Mouse (Mus musculus): ENCODE data around the gene Zmynd10. TPM values are rescaled to one million over a fixed set of nuclear protein-coding genes. Genes with fewer than 3 reads are reported as not detected.

Gene Zmynd10
- polyA plus RNA-seq, 1 experiment from 2014 or later = 1.7 TPM

- Histone ChIP-seq H3K36me3 (peaks cover 61% of the 10 kb centered on the region), H3K27ac (no peak overlapping the region), H3K27me3 (no peaks in the 10 kb centered on the region), H3K9me3 (no peaks in the 10 kb centered on the region), H3K4me3 (replicated peaks) (peak overlapping the region; percentile 60), H3K9ac (replicated peaks) (no peak overlapping the region; the same call in 1 of the 2 replicates), H3K4me1 (replicated peaks) (peaks cover 39% of the 10 kb centered on the region), H3K4me2 (peak overlapping the region; percentile 83)
- WGBS = 32% methylated on average over 10 of the region's 10 CpGs
- no peak for ATAC-seq (ENCODE audit: insufficient number of reproducible peaks, insufficient read depth, low FRiP score, low TSS enrichment, low read depth)
Measured at GRCm38 (mm10) chr9:107541005-107541404, 6.1 kb upstream of the Zmynd10 start.

- ATAC-seq (ENCODE audit: insufficient number of reproducible peaks, insufficient read depth, low FRiP score, low TSS enrichment, low read depth) = peak; percentile 76
- no peak within 1 kb of the TSS for H3K27ac ChIP-seq
Measured at GRCm38 (mm10) chr9:107541474-107542351, 5.4 kb upstream of the Zmynd10 start, which contains the start of the genes Cyb561d2 and Nprl2. Gene Cyb561d2, minus strand, starts transcription at chr9:107542193. Gene Nprl2, plus strand, starts transcription at chr9:107542226.

GRCm38 (mm10) chr9:107542352-107542686 is 4.8 kb upstream of the Zmynd10 start:
- Histone ChIP-seq H3K36me3 (peaks cover 52% of the 10 kb centered on the region), H3K4me2 (peak overlapping the region; percentile 83), H3K9ac (replicated peaks) (peak overlapping the region; percentile 57), H3K27me3 (no peaks in the 10 kb centered on the region), H3K4me3 (replicated peaks) (peak overlapping the region; percentile 60), H3K9me3 (no peaks in the 10 kb centered on the region), H3K27ac (no peak overlapping the region), H3K4me1 (replicated peaks) (peaks cover 39% of the 10 kb centered on the region)
- under 1% methylated on average over 11 of the region's 11 CpGs for WGBS
- peak; percentile 17; the same call in 1 of the 2 replicates for ATAC-seq (ENCODE audit: insufficient number of reproducible peaks, insufficient read depth, low FRiP score, low TSS enrichment, low read depth)

More at GRCm38 (mm10) chr9:107541474-107542351, 5.4 kb upstream of the Zmynd10 start, which contains the start of the genes Cyb561d2 and Nprl2:
- H3K36me3 ChIP-seq = peaks cover 58% of the 10 kb centered on the region
- peak within 1 kb of the TSS; percentile 57 for H3K9ac ChIP-seq (replicated peaks)
- H3K4me1 ChIP-seq (replicated peaks) = peaks cover 39% of the 10 kb centered on the region
- no peaks in the 10 kb centered on the region for H3K27me3 ChIP-seq
- H3K4me3 ChIP-seq (replicated peaks) = peak within 1 kb of the TSS; percentile 60
- H3K4me2 ChIP-seq = peak within 1 kb of the TSS; percentile 83
- no peaks in the 10 kb centered on the region for H3K9me3 ChIP-seq
- under 1% methylated on average over 46 of the region's 46 CpGs for whole genome bisulfite sequencing

- no peaks in the 10 kb centered on the region for H3K27me3 ChIP-seq
- H3K4me3 ChIP-seq (replicated peaks) = peak overlapping the region; percentile 60
- H3K4me1 ChIP-seq (replicated peaks) = peaks cover 40% of the 10 kb centered on the region
- H3K9ac ChIP-seq (replicated peaks) = peak overlapping the region; percentile 57
- no peak for ATAC-seq (ENCODE audit: insufficient number of reproducible peaks, insufficient read depth, low FRiP score, low TSS enrichment, low read depth)
- no peak overlapping the region for H3K27ac ChIP-seq
- H3K36me3 ChIP-seq = peaks cover 48% of the 10 kb centered on the region
- no peaks in the 10 kb centered on the region for H3K9me3 ChIP-seq
- H3K4me2 ChIP-seq = peak overlapping the region; percentile 83
- 36% methylated on average over 8 of the region's 8 CpGs for WGBS
Measured at GRCm38 (mm10) chr9:107542721-107543120, 4.4 kb upstream of the Zmynd10 start.

- ATAC-seq (ENCODE audit: insufficient number of reproducible peaks, insufficient read depth, low FRiP score, low TSS enrichment, low read depth) = no peak
- H3K4me2 ChIP-seq = peak overlapping the region; percentile 83; the same call in 1 of the 2 replicates
- H3K27ac ChIP-seq = no peak overlapping the region
- no peaks in the 10 kb centered on the region for H3K27me3 ChIP-seq
- no peak overlapping the region for H3K9ac ChIP-seq (replicated peaks)
- 0 out of 2 replicates have a peak overlapping the region, but pooled peaks have one; percentile 60 for H3K4me3 ChIP-seq (replicated peaks)
- WGBS = 84% methylated on average over 11 of the region's 11 CpGs
- H3K9me3 ChIP-seq = no peaks in the 10 kb centered on the region
- peaks cover 43% of the 10 kb centered on the region for H3K36me3 ChIP-seq
- peaks cover 42% of the 10 kb centered on the region for H3K4me1 ChIP-seq (replicated peaks)
Measured at GRCm38 (mm10) chr9:107543299-107543698, 3.8 kb upstream of the Zmynd10 start.

GRCm38 (mm10) chr9:107544196-107544700 is 2.9 kb upstream of the Zmynd10 start:
- Histone ChIP-seq H3K4me3 (replicated peaks) (no peak overlapping the region), H3K36me3 (peaks cover 33% of the 10 kb centered on the region), H3K9ac (replicated peaks) (no peak overlapping the region), H3K4me2 (no peak overlapping the region), H3K4me1 (replicated peaks) (peaks cover 42% of the 10 kb centered on the region), H3K27me3 (0 out of 2 replicates have a peak, but pooled peaks cover 1% of the 10 kb centered on the region), H3K9me3 (no peaks in the 10 kb centered on the region), H3K27ac (no peak overlapping the region)
- ATAC-seq (ENCODE audit: insufficient number of reproducible peaks, insufficient read depth, low FRiP score, low TSS enrichment, low read depth) = no peak
- WGBS = 93% methylated on average over 17 of the region's 17 CpGs

GRCm38 (mm10) chr9:107544729-107545128 is 2.4 kb upstream of the Zmynd10 start:
- no peak for ATAC-seq (ENCODE audit: insufficient number of reproducible peaks, insufficient read depth, low FRiP score, low TSS enrichment, low read depth)
- no peak overlapping the region for H3K4me2 ChIP-seq
- no peaks in the 10 kb centered on the region for H3K9me3 ChIP-seq
- peaks cover 28% of the 10 kb centered on the region for H3K36me3 ChIP-seq
- no peak overlapping the region for H3K4me3 ChIP-seq (replicated peaks)
- no peak overlapping the region for H3K9ac ChIP-seq (replicated peaks)
- peaks cover 42% of the 10 kb centered on the region for H3K4me1 ChIP-seq (replicated peaks)
- WGBS = 90% methylated on average over 12 of the region's 12 CpGs
- 0 out of 2 replicates have a peak, but pooled peaks cover 4% of the 10 kb centered on the region for H3K27me3 ChIP-seq
- H3K27ac ChIP-seq = no peak overlapping the region

- H3K9me3 ChIP-seq = no peaks in the 10 kb centered on the region
- H3K27me3 ChIP-seq = peaks cover 6% of the 10 kb centered on the region; the same call in 1 of the 2 replicates
- 83% methylated on average over 10 of the region's 10 CpGs for WGBS
- H3K36me3 ChIP-seq = peaks cover 24% of the 10 kb centered on the region
- ATAC-seq (ENCODE audit: insufficient number of reproducible peaks, insufficient read depth, low FRiP score, low TSS enrichment, low read depth) = no peak
- H3K9ac ChIP-seq (replicated peaks) = no peak overlapping the region
- no peak overlapping the region for H3K27ac ChIP-seq
- H3K4me2 ChIP-seq = no peak overlapping the region
- no peak overlapping the region for H3K4me3 ChIP-seq (replicated peaks)
- H3K4me1 ChIP-seq (replicated peaks) = peaks cover 42% of the 10 kb centered on the region
Measured at GRCm38 (mm10) chr9:107545199-107545598, 1.9 kb upstream of the Zmynd10 start.

- Histone ChIP-seq H3K9me3 (no peaks in the 10 kb centered on the region), H3K4me2 (0 out of 2 replicates have a peak overlapping the region, but pooled peaks have one; percentile 13), H3K9ac (replicated peaks) (no peak overlapping the region), H3K27ac (no peak overlapping the region), H3K36me3 (peaks cover 24% of the 10 kb centered on the region), H3K27me3 (peaks cover 10% of the 10 kb centered on the region; the same call in 1 of the 2 replicates), H3K4me1 (replicated peaks) (peaks cover 44% of the 10 kb centered on the region), H3K4me3 (replicated peaks) (no peak overlapping the region)
- 6% methylated on average over 3 of the region's 3 CpGs for WGBS
- no peak for ATAC-seq (ENCODE audit: insufficient number of reproducible peaks, insufficient read depth, low FRiP score, low TSS enrichment, low read depth)
Measured at GRCm38 (mm10) chr9:107545602-107546001, 1.5 kb upstream of the Zmynd10 start.

- H3K27ac ChIP-seq = no peak overlapping the region; the same call in 1 of the 2 replicates
- H3K27me3 ChIP-seq = peaks cover 13% of the 10 kb centered on the region; the same call in 1 of the 2 replicates
- H3K9ac ChIP-seq (replicated peaks) = no peak overlapping the region
- H3K4me1 ChIP-seq (replicated peaks) = peaks cover 53% of the 10 kb centered on the region
- H3K4me3 ChIP-seq (replicated peaks) = no peak overlapping the region
- no peak for ATAC-seq (ENCODE audit: insufficient number of reproducible peaks, insufficient read depth, low FRiP score, low TSS enrichment, low read depth)
- 77% methylated on average over 5 of the region's 5 CpGs for WGBS
- no peaks in the 10 kb centered on the region for H3K9me3 ChIP-seq
- H3K4me2 ChIP-seq = no peak overlapping the region
- H3K36me3 ChIP-seq = peaks cover 24% of the 10 kb centered on the region
Measured at GRCm38 (mm10) chr9:107547957-107548356, 859 bp downstream of the Zmynd10 start.

GRCm38 (mm10) chr9:107548820-107549219 is 1.7 kb downstream of the Zmynd10 start:
- peaks cover 17% of the 10 kb centered on the region for H3K36me3 ChIP-seq
- H3K4me1 ChIP-seq (replicated peaks) = peaks cover 58% of the 10 kb centered on the region
- peaks cover 13% of the 10 kb centered on the region; the same call in 1 of the 2 replicates for H3K27me3 ChIP-seq
- H3K9ac ChIP-seq (replicated peaks) = no peak overlapping the region
- no peaks in the 10 kb centered on the region for H3K9me3 ChIP-seq
- no peak overlapping the region for H3K27ac ChIP-seq
- no peak overlapping the region for H3K4me3 ChIP-seq (replicated peaks)
- ATAC-seq (ENCODE audit: insufficient number of reproducible peaks, insufficient read depth, low FRiP score, low TSS enrichment, low read depth) = no peak
- no peak overlapping the region for H3K4me2 ChIP-seq
- 90% methylated on average over 10 of the region's 10 CpGs for WGBS

Measured in limb, embryonic 12.5 days (tissue).